Mouse (Mus musculus) yolk sac, embryonic 10.5 days (tissue): ENCODE measurements around the gene Ptgs1.
"Not testable (repeated sequence)": the region's sequence is repeated elsewhere in the genome, so short reads cannot be mapped to it uniquely, and the experiment has no call there.

Source experiments
- DNase-seq: peaks from one replicate; pipeline ENCODE4 v3.0.0-alpha.2; 2017; ENCODE audit warnings: low spot score

The Ptgs1 gene

DNA sequence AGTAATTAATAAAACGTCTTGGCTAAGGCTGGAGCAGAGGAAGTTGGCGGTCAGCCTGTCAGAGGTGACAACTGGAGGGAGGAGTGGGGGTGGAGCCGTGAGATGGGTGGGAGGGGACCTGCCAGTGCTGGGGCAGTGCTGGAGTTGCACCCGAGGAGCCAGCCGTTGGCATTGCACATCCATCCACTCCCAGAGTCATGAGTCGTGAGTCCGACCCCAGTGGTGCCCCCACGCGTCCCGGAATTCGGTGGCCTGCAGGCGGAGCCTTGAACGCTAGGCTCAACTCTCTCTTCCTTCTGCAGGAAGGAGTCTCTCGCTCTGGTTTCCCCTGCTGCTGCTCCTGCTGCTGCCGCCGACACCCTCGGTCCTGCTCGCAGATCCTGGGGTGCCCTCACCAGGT is at the start of gene Ptgs1:
Gene Ptgs1, plus strand, starts transcription at position 61 of the 400 bp plus-strand sequence.
- DNase-seq, result no peak

DNA sequence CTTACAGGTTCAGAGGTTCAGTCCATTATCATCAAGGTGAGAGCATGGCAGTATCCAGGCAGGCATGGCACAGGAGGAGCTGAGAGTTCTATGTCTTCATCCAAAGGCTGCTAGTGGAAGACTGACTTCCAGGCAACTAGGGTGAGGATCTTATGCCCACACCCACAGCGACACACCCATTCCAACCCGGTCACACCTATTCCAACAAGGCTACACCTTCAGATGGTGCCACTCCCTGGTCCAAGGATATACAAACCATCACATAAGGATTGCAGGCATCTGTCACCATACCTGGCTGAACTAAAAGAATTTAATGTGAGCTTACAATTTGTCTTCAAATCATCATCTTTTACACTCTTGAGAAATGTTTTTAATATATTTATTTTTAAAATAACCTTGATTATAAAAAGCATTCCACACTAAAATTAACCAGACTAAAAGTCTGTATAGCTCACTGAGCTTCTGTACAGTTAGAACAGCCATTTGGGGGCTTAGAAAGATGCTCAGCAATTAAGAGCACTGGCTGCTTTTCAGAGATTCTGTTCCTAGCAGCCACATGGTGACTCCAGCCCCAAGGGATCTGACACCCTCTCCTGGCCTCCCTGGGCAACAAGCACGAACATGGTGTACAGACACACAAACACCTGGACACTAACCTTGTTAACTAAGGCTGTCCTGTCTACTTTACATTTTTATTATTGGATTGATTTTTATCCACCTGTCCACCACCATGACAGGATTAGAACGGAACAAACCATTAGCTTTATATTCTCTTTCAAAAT is 48.4 kb upstream of the Ptgs1 start:
- DNase-seq, result not testable (repeated sequence)

DNA sequence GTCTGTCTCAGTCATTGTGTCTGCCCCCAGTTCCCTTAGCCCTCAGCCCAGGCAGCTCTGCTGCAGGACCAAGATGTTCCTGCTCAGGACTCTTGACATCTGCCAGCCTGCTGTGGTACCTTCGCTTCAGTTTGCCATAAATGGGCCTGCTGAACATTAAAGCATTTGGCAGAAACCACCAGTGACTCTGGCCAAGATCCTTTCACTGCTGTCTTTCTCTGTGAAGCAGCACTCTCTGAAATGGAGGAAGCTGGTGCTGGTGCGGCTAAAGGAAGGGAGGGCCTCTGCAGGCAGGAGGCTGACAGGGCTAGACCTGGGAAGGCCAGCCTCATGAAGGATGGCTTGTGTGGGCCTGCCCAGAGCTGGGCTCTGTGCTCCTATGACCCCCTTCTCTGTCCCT is 46.9 kb upstream of the Ptgs1 start:
- no peak for DNase-seq

DNA sequence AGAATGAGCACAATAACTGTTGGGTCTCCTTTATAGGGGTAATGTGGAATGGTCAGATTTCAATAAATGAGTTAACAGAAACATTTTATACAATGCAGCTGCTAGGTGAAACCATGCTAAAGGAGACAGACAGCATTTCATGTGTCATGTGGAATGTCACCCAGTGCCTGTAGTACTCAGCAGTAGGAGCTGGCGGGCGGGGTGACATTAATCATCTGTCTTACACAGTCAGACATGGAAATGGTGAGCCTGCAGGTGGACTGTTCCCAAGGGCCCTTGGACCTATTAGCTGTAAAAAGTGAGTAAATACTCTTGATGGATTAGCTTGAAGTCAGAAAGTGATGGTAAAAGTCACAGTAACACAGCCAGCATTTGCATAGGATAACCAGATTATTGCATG is 46.0 kb upstream of the Ptgs1 start:
- no peak for DNase-seq

DNA sequence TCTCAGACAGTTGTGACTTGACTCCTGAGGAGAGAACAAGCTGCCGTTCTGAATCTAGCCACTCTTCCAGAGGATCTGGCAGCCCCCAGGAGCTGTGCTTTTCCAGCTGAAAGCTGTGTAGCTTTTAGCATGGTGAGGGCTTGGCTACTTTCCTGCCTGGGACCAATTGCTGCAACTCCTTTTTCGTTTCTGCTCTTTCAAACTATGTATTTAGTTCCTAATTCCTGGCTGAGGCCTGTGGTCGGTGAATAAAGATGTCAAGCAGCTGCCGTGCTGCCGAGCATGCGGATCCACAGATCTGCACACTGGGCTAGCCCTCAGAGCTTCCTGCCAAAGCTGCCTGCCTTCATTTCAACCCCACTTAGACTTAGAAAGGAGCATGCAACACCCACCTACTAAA is 45.4 kb upstream of the Ptgs1 start:
- DNase-seq, result no peak

DNA sequence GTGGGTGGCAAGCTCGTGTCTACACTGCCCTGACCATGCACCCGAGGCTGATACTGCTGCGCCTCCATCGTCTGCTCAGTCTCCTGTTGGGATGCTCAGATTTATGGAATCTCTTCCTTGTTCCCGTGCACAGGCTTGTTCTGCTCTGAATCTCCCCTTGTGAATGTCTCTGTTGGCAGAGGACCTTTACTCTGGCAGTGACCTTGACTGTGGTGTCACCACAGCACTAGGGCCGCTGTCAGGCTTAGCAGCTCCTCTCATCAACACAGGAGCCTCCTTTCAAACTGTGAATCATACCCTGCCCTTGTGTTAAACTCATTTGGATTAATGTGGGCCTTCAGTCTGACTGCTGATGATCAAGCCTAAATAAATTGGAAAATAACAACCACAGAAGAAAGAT is 41.0 kb upstream of the Ptgs1 start:
- DNase-seq, result not testable (repeated sequence)

DNA sequence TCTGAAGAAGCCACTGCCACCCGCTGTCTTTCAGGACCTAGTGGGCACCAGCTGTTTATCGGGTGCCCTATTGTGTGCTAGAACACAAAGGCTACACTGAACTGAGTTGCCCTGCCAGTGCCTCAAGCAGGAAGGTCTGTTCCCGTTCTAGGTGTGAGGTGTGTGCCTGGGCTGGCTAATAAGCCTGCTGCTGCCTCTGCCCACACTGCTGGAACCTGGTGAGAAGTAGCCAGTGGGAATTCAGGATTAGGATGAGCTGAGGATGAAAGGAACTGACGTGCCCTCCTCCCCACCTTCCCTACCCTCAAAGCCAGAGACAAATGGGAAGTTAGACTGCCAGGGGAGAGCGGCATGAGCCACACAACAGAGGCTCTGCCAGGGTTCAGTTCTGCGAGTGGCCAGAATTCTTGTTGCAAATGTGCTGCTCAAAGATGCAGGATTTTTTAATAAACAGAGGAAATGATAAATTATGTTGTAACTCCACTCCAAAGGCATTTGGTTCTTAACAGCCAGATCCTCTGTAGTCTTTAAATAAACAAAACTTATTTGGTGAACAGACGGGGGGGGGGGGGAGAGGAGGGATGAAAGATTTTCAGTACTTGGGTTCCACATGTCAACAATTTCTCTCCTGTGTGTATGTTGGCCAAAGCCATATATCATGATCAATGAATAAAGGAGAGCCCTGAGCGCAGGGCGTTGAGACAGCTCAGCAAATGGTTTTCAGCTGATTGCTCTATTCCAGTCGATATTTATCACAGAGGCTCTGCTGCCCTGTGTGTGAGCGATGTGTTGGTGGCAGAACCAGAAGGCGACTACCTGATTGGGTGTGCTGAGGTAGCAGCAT is 38.9 kb upstream of the Ptgs1 start:
- DNase-seq, result no peak

DNA sequence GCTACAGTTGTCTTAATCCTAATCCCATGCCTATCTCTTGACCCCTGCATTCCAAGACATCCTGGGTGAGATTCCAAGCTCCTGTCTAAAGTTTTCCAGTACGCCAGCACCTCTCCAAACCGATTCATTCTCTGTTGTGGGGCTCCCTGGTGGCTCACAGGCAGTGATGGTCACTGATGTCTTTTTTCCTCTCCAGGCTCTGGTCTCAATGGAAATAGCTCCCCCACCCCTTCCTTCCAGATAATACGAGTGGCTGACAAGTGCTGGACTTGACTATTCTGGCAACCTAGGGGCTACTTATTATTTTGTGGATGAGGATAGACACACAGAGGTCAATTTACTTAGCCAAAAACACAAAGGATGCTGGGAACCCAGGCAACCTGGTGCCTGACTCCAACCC is 33.2 kb upstream of the Ptgs1 start:
- DNase-seq, result no peak

DNA sequence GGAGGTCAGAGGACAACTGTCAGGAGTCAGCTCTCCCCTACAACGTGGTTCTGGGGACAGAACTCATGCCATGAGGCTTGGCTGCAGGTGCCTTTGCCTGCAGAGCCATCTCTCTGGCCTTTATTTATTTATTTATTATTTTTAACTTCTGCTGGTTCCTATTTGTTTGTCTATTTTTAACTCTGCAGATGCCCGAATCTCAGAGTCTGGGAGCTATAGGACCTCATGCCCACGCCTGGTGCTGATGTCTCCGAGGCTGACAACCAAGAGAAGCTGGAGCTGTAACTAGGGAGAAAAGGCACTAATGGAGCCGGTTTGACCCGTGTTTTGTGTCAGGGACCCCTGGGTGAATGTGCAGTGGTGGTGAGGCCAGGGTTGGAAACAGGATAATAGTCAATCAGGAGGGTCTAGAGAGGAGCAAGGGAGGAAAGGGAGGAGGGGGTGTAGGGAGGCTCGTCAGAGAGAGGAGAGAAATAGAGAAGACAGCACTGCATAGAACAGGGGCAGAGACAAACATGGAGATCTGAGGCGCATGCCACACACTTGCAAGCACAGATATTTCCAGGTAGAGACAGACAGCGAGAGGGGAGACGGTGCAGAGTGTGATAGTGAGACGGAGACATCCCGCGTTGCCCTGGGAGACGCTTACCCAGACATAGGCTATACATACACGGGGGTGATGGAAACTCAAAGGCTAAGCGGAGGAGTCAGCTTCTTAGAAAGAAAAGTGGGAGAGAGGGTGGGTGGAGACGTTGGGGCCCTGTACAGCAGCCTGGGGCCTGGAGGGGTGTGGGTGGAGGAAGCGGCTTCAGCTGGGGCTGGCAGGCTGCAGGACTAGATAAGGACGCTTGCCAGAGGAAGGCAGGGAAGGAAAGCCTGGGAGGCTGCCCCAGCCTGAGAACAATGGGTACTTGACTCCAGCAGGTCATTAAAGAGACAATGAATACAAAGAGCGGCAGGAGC is 32.0 kb upstream of the Ptgs1 start:
- DNase-seq, result peak; percentile 60

DNA sequence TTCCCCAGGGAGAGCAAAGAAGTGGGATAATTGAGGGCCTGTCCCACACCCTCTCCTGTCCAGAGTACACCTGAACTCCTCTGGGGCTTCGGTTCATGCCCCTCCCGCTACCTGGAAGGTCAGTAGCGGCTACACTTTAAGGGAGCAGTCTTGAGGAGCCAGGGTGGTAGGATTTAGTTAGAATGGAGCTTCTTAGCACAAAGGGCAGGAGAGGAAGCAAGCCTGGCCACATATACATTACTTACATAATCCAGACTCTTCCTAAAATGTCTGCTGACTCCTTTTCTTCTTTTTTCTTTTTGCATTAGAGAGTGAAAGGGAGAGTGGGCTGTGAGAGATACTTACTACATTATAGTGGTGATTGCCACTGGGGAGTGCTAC is 31.4 kb upstream of the Ptgs1 start:
- DNase-seq, result no peak

DNA sequence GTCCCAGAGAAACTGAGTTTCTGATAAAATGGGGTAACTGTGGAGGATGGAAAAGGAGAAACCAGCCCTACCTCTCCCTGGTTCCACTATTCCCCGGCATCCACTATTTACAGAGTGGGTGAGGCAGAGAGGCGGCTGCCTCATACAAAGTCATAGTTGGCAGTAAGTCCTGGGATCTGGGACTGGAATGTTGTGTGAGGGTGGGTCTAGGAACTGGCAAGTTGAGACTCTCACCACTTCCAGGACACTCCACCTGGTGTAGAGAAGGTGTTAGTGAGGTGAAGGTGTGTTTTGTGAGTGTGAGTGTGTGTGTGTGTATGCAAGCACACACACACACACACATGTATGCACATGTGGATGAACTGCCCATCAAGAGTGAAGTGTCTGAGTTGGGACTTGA is 29.4 kb upstream of the Ptgs1 start:
- no peak for DNase-seq

DNA sequence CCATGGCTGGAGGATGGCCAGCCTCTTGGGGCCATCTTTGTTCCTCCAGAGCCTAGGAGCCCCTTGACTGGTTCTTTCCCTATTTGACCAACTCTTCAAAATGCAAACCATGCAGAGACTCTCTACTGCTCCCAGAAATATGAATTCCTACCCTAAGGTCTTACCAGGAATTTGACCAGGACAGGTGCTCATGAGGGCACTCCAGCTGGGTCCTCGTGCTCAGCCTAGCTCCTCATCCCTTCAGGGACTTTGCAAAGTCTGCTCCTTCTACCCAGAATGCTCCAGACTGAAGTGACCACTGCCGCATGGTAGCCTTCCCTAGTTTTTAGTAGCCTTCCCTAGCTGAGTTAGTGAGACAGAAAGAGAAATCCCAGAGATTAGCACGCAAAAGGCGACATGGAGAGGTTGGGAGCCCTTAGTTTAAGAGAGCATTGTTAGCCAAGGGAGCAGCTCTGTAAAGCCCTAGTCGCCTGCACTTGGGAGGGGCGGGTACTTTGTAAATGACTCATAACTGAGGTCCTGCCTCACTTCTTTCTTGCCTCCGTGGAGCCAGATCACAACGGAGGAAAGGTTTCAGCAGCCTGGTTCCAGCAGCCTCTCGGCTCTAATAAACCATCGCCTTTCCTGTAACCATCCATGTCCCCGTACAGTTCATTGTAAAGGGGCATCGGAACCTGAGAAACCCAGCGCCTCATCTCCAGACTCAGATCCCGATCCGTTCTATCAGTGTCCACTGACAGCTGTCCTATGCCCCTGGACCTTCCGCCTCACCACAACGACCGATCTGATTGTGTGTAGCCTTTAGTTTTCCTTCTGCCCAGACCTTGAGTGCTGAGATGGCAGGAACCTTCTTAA is 28.2 kb upstream of the Ptgs1 start:
- DNase-seq, result no peak

DNA sequence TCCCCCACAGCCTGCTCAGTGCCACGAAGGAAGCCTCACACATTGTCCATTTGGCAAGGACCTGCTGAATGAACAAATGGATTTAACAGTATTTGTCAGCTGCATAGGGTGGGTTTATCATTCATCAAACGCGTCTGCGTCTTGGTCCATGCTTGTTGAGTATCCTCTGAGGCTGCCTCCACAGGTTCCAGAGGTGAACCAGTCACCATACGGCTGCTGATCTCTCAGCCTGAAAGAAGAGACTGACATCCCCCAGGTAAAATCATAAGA is 27.7 kb upstream of the Ptgs1 start:
- DNase-seq, result no peak

DNA sequence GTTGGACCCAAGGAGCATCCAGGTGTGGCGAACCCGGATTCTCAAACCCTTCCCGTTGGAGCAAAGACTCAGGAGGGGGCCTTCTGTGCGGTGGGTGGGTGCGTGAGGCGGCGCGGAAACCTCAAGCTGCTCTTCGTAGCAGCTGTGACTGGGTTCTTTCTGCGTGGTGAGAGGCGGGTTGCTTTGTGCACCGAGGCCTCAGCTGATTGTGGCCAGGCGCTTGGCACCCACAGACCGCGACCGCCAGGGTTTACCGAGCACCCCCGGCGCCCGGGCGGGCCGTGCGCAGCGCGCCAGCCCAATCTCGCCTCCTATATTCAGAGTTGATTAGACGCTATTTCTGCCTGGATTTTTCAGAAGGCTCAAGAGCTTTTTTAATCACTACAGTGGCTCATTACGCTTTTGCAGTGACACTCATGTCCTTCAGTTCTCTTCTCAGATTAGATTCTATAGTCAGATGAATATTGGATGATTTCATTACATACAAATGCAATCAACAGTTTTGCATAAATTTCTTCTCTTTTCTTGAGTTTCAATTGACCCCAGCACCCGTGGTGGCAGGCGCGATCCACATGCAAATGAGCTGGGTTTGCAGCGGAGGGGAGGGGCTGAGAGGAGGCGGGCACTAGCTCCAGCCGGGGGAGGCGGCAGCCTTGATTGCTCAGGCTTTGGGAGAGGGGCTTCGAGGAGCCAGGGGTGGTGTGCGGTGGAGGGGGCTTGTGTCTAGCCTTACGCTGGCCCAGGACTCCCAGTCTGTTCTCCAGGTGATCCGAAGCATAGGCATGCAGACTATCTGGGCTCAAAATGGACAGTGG is 27.0 kb upstream of the Ptgs1 start:
- DNase-seq, result no peak

DNA sequence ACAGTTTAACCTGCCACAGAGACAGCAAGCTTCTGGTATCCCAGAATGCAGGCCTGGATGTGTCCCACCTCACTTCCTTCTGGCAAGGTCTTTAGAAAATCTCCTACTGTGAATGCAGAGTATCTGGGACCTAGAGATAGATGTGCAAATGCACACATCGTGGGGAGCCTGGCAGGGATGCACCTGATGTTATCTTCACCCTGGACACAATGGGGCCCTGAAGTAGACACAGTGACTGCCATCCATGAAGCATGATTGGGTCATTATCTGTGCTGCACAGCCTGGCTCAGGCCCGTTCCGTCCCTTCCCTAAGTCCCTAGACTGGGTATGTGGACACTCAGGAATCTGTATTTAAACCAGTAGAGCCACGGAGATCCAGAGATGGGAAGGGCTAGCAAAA is 25.6 kb upstream of the Ptgs1 start:
- DNase-seq, result no peak

DNA sequence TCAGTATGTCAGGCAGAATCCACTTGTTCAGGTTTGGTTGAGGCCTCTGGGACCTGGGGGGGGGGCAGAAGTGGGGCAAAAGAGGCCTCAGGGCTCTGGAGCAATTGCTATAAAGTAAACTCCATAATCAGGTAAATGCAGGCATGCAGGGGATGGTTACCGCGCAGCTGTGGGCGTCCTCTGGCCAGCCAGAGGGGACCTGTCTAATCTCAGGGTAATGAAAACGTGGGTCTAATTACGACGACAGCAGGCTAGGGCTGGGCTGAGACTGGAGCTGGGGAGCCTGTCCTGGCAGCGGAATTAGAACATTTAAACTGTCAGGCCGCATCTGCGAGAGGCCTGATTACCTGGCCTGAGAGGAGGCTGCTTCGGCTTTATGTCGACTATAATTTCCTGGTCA is 23.2 kb upstream of the Ptgs1 start:
- DNase-seq, result no peak

DNA sequence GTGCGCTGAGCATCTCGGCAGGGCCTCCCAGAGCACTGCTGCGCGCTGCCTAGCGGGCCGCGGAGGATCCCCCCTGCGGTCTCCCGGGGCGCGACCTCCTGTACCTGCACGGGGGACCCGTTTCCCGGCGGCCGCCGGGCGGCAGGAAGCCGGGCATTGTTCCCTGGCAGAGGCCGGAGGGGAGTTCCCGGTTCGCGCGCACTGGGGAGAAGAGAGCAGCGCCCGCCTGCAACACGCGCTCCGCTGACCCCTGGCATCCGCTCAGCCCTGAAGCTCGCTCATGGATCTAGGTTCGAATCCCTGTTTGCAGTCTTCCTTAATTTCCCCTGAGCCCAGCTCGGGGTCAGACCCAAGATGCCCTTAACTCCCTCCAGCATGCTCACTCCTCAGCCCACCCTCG is 19.4 kb upstream of the Ptgs1 start:
- no peak for DNase-seq

DNA sequence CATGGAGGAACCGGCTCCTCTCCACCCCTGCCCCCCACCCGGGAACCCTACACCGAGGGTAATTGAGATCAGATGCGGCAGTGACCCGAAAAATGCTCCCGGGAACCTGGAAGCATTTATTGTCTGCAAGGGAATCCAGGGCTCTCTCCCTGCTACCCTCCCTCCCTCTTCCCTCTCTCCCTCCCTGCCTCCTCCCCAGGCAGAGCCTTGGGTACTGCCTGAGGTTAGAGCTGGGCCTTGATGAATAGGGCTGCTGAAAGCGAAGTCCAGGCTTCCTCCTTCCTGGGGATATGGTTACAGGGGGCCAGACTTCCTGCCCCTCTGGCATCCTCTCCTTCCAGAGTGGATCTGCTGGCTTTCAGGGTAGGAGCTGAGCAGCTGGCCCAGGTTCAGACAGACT is 18.4 kb upstream of the Ptgs1 start:
- no peak for DNase-seq

DNA sequence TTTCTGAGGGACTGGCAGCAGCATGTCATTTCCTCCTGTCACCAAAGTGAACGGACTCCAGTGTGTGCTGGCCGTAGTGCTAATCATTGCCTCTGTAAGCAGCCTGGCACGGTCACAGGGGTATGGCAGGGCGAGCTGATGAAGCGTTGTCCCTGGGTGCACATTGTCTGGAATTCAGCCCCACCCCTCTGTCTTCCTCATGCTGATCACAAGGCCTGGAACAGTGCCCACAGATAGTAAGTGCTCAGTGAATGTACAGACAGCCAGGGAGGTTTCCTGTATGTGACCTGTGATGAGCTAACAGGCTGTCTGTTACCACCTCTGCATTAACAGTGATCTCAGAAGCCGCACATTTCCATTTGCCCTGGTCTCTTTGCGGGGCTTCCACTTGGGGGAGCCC is 17.1 kb upstream of the Ptgs1 start:
- no peak for DNase-seq

DNA sequence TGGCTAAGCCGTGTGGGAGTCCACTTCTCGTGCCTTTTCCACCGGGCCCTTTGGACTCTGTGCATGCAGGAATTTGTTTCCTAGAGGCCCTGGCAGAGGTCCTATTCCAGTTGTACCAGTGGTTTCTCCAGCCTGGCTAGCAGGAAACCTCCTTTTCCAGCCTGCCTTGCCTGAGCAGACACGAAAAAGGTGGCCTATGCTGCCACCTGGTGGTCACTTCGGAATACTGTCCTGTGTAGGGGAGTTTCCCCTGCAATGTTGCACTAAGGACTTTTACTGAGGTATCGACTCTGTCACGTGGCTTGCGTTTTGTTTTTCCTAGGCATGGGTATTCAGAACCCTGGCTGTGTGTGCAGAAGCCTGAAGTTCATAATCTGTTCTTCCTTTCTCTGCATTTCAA is 16.2 kb upstream of the Ptgs1 start:
- peak; percentile 78 for DNase-seq

DNA sequence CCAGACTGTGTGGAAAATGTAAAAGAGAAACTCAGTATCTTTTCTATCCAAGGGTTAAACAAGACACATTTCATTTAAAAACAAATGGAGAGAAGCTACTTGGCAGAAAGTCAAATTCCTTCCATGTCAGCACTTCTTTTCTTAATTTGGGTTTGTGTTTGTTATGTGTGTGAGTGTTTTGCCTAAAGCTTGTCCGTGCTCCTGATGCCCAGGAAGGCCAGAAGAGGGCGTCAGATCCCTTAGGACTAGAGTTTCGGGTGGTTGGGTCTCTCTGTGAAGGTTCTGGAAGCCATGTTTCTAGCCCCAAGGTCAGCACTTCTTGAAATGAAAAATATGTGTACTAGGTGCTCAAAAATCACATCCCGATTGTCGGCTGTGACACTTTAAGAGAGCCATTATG is 15.8 kb upstream of the Ptgs1 start:
- DNase-seq, result no peak
